Comparison of ENCODE assay signal across 10 mouse cellular contexts in genomic region chr16:18380495-18381063, GRCm38 (mm10). TPM values are rescaled to one million over a fixed set of nuclear protein-coding genes. Genes with fewer than 3 reads are reported as not detected.
DNase-seq lines count a peak whose midpoint lies in the region; ATAC-seq lines count a peak whose summit lies in the region.
"Had no signal": no experiment of that assay in that cellular context is flagged by ENCODE, and none has a peak within 500 bp of the region (broad histone marks: within the 10 kb centered on the region; RNA-seq: fewer than 3 reads in every experiment).

No protein-coding gene starts in this region.

- peak; percentile 85 for ATAC-seq in hindbrain, embryonic 11.5 days (ENCODE audit: low FRiP score)
- ATAC-seq in midbrain, embryonic 14.5 days (ENCODE audit: low FRiP score, low TSS enrichment): peak; percentile 79
- ATAC-seq in CD4-positive, CD25-positive, alpha-beta regulatory T cell, adult 4 months: no peak
- ATAC-seq: inflammation-experienced regulatory T-cells, adult 6 months had no signal

- no peak overlapping the region for H3K4me3 ChIP-seq in hindbrain, embryonic 11.5 days (ENCODE audit: low read depth, low read length)
- no peak overlapping the region for H3K4me3 ChIP-seq in midbrain, embryonic 14.5 days (replicated peaks; ENCODE audit: low read depth, low read length)

- H3K4me1 ChIP-seq in hindbrain, embryonic 11.5 days (replicated peaks; ENCODE audit: control insufficient read depth, insufficient read depth, low read length): peaks cover 34% of the 10 kb centered on the region
- H3K4me1 ChIP-seq in midbrain, embryonic 14.5 days (ENCODE audit: control insufficient read depth, insufficient read depth, low read length): peaks cover 50% of the 10 kb centered on the region

- peak overlapping the region; percentile 84 for H3K27ac ChIP-seq in hindbrain, embryonic 11.5 days (ENCODE audit: low read depth, low read length)
- H3K27ac ChIP-seq in midbrain, embryonic 14.5 days (replicated peaks; ENCODE audit: low read depth, low read length): peak overlapping the region; percentile 74

- H3K27me3 ChIP-seq in hindbrain, embryonic 11.5 days (ENCODE audit: control insufficient read depth, insufficient read depth, low read length): no peaks in the 10 kb centered on the region
- no peaks in the 10 kb centered on the region for H3K27me3 ChIP-seq in midbrain, embryonic 14.5 days (ENCODE audit: control insufficient read depth, insufficient read depth, low read length)

- no peak overlapping the region for H3K4me2 ChIP-seq in hindbrain, embryonic 11.5 days (replicated peaks; ENCODE audit: low read depth, low read length)
- H3K4me2 ChIP-seq in midbrain, embryonic 14.5 days (ENCODE audit: low read length): no peak overlapping the region

- DNase-seq in cerebellum, adult 11-12 months: peak; percentile 25
- no peak for DNase-seq in cerebellum, adult 8-10 months
- DNase-seq in embryo, embryonic 11 days: peak; percentile 89
- DNase-seq in hindbrain, embryonic 11.5 days (ENCODE audit: low spot score): peak; percentile 86
- peak; percentile 82 for DNase-seq in midbrain, embryonic 14.5 days
- no peak for DNase-seq in urinary bladder, postnatal 36 days (ENCODE audit: low spot score in 2 of 2)
- no peak for DNase-seq in kidney, adult 11 months
- DNase-seq: heart, adult 11 months had no signal

- no peak overlapping the region for H3K9ac ChIP-seq in hindbrain, embryonic 11.5 days (ENCODE audit: low read depth, low read length)
- peak overlapping the region; percentile 34; the same call in 1 of the 2 replicates for H3K9ac ChIP-seq in midbrain, embryonic 14.5 days (replicated peaks; ENCODE audit: low read length)

- H3K9me3 ChIP-seq in hindbrain, embryonic 11.5 days (ENCODE audit: control insufficient read depth, low read length): no peaks in the 10 kb centered on the region
- no peaks in the 10 kb centered on the region for H3K9me3 ChIP-seq in midbrain, embryonic 14.5 days (ENCODE audit: control insufficient read depth, low read length)

- H3K36me3 ChIP-seq in hindbrain, embryonic 11.5 days (ENCODE audit: control insufficient read depth, insufficient read depth, low read length): no peaks in the 10 kb centered on the region
- no peaks in the 10 kb centered on the region for H3K36me3 ChIP-seq in midbrain, embryonic 14.5 days (ENCODE audit: control insufficient read depth, insufficient read depth, low read length)

- WGBS in hindbrain, embryonic 11.5 days: 19% methylated on average over 6 of the region's 6 CpGs
- 5% methylated on average over 6 of the region's 6 CpGs for WGBS in midbrain, embryonic 14.5 days

RNA-seq across cellular contexts. Expression of gene Arvcf, which starts 32.6 kb away (rescaled TPM):
- polyA plus RNA-seq in hindbrain, embryonic 11.5 days (2014; fragmentation: Nextera tagmentation; extraction: Ambion mirVana): 59.2 and 62.0 TPM in 2 replicates
- polyA plus RNA-seq in midbrain, embryonic 14.5 days (2014; fragmentation: Nextera tagmentation; extraction: Ambion mirVana): 70.2 and 70.4 TPM in 2 replicates
- under 1 TPM in 1 of 2 experiments, not detected in 1; 0.91 TPM for polyA plus RNA-seq in CD4-positive, CD25-positive, alpha-beta regulatory T cell, adult 4 months (2017; shearing (Covaris generic))

RNA-seq across cellular contexts. Expression of gene Tango2, which starts 32.7 kb away (rescaled TPM):
- 51.3 and 54.0 TPM in 2 replicates for polyA plus RNA-seq in hindbrain, embryonic 11.5 days (2014; fragmentation: Nextera tagmentation; extraction: Ambion mirVana)
- polyA plus RNA-seq in midbrain, embryonic 14.5 days (2014; fragmentation: Nextera tagmentation; extraction: Ambion mirVana): 70.0 TPM in 2 replicates
- polyA plus RNA-seq in CD4-positive, CD25-positive, alpha-beta regulatory T cell, adult 4 months (2017; shearing (Covaris generic)): 10 to 100 TPM; 71.4 to 94.5 TPM

RNA-seq across cellular contexts. Expression of gene Txnrd2, which starts 45.6 kb away (rescaled TPM):
- polyA plus RNA-seq in hindbrain, embryonic 11.5 days (2014; fragmentation: Nextera tagmentation; extraction: Ambion mirVana): 22.2 and 23.8 TPM in 2 replicates
- 24.9 and 28.7 TPM in 2 replicates for polyA plus RNA-seq in midbrain, embryonic 14.5 days (2014; fragmentation: Nextera tagmentation; extraction: Ambion mirVana)
- 10 to 100 TPM; 21.7 to 26.7 TPM for polyA plus RNA-seq in CD4-positive, CD25-positive, alpha-beta regulatory T cell, adult 4 months (2017; shearing (Covaris generic))

RNA-seq across cellular contexts. Expression of gene Comt, which starts 46.1 kb away (rescaled TPM):
- 49.6 and 53.9 TPM in 2 replicates for polyA plus RNA-seq in hindbrain, embryonic 11.5 days (2014; fragmentation: Nextera tagmentation; extraction: Ambion mirVana)
- polyA plus RNA-seq in midbrain, embryonic 14.5 days (2014; fragmentation: Nextera tagmentation; extraction: Ambion mirVana): 79.9 and 81.3 TPM in 2 replicates
- 10 to 100 TPM; 62.0 to 65.2 TPM for polyA plus RNA-seq in CD4-positive, CD25-positive, alpha-beta regulatory T cell, adult 4 months (2017; shearing (Covaris generic))

Comparison
In these comparisons a context has a peak if more than half of its experiments do, and no peak if none do; other contexts are left out.
1. DNase-seq: peak in cerebellum, adult 11-12 months (single experiment), embryo, embryonic 11 days (single experiment), hindbrain, embryonic 11.5 days (single experiment) and midbrain, embryonic 14.5 days (single experiment); none in cerebellum, adult 8-10 months (single experiment), urinary bladder, postnatal 36 days (0 of 2) and kidney, adult 11 months (single experiment).
2. RNA of gene Arvcf, which starts 32.6 kb away (polyA plus RNA-seq): 70.2 to 70.4 TPM in midbrain, embryonic 14.5 days and 59.2 to 62.0 TPM in hindbrain, embryonic 11.5 days; 0.91 TPM in CD4-positive, CD25-positive, alpha-beta regulatory T cell, adult 4 months; every median in the first group is over 10 times any median in the second.